40 mouse cellular contexts compared by ENCODE assay signal in genomic region chr11:70807630-70808029, GRCm38 (mm10). TPM values are rescaled to one million over a fixed set of nuclear protein-coding genes. Genes with fewer than 3 reads are reported as not detected.
"Had no signal": no experiment of that assay in that cellular context is flagged by ENCODE, and none has a peak within 500 bp of the region (broad histone marks: within the 10 kb centered on the region; RNA-seq: fewer than 3 reads in every experiment).

No protein-coding gene starts in this region.

- H3K4me3 ChIP-seq: heart, embryonic 10.5 days; heart, embryonic 12.5 days; heart, embryonic 13.5 days; heart, embryonic 15.5 days; hindbrain, embryonic 10.5 days; hindbrain, embryonic 12.5 days; hindbrain, embryonic 13.5 days; hindbrain, embryonic 15.5 days; intestine, embryonic 15.5 days; kidney, embryonic 15.5 days; layer of hippocampus, adult 2 months had no signal

- ATAC-seq: hindbrain, embryonic 16.5 days; hindbrain, postnatal 0 days; inflammation-experienced regulatory T-cells, adult 6 months; intestine, embryonic 15.5 days; intestine, embryonic 16.5 days; intestine, postnatal 0 days had no signal

- H3K36me3 ChIP-seq: heart, embryonic 10.5 days; heart, embryonic 12.5 days; heart, embryonic 13.5 days; heart, embryonic 15.5 days; hindbrain, embryonic 10.5 days; hindbrain, embryonic 12.5 days; hindbrain, embryonic 13.5 days; hindbrain, embryonic 15.5 days; intestine, embryonic 15.5 days; kidney, embryonic 15.5 days had no signal

- DNase-seq: heart, postnatal 10 days; heart, postnatal 14 days; heart, postnatal 36 days; heart, postnatal 4 days; kidney, adult 11 months; kidney, adult 18-20 months; kidney, adult 2 months; kidney, adult 8-10 months; kidney, adult 9 months; kidney, postnatal 10 days; kidney, postnatal 14 days; kidney, postnatal 25 days; kidney, postnatal 36 days; kidney, postnatal 4 days; layer of hippocampus, adult 9-11 months; layer of hippocampus, postnatal 36 days had no signal

- H3K9me3 ChIP-seq: heart, embryonic 10.5 days; heart, embryonic 12.5 days; heart, embryonic 13.5 days; heart, embryonic 15.5 days; hindbrain, embryonic 10.5 days; hindbrain, embryonic 12.5 days; hindbrain, embryonic 13.5 days; hindbrain, embryonic 15.5 days; intestine, embryonic 15.5 days; kidney, embryonic 15.5 days had no signal

- H3K9ac ChIP-seq: heart, embryonic 12.5 days; heart, embryonic 13.5 days; heart, embryonic 15.5 days; hindbrain, embryonic 12.5 days; hindbrain, embryonic 13.5 days; hindbrain, embryonic 14.5 days; hindbrain, embryonic 15.5 days; intestine, embryonic 15.5 days; kidney, embryonic 15.5 days had no signal

- H3K27me3 ChIP-seq: heart, embryonic 12.5 days; heart, embryonic 13.5 days; heart, embryonic 15.5 days; hindbrain, embryonic 12.5 days; hindbrain, embryonic 13.5 days; hindbrain, embryonic 15.5 days; intestine, embryonic 15.5 days; kidney, embryonic 15.5 days had no signal

- H3K27ac ChIP-seq: heart, embryonic 10.5 days; heart, embryonic 13.5 days; heart, embryonic 15.5 days; hindbrain, embryonic 10.5 days; hindbrain, embryonic 12.5 days; hindbrain, embryonic 13.5 days; hindbrain, embryonic 14.5 days; hindbrain, embryonic 15.5 days; hindbrain, postnatal 0 days; intestine, embryonic 15.5 days; kidney, embryonic 15.5 days; kidney, postnatal 0 days; layer of hippocampus, adult 2 months had no signal

- H3K4me2 ChIP-seq: heart, embryonic 11.5 days; heart, embryonic 12.5 days; heart, embryonic 13.5 days; heart, embryonic 15.5 days; hindbrain, embryonic 12.5 days; hindbrain, embryonic 13.5 days; hindbrain, embryonic 14.5 days; hindbrain, embryonic 15.5 days; intestine, embryonic 15.5 days; kidney, embryonic 15.5 days had no signal

- H3K4me1 ChIP-seq: heart, embryonic 13.5 days; hindbrain, embryonic 13.5 days; hindbrain, embryonic 15.5 days had no signal

RNA-seq across cellular contexts. Expression of gene Scimp, which starts 4.8 kb away (rescaled TPM):
- total RNA-seq: heart, postnatal 10 days; heart, postnatal 4 days; hindbrain, postnatal 0 days; layer of hippocampus, adult 18-20 months; layer of hippocampus, adult 2 months; layer of hippocampus, postnatal 10 days; layer of hippocampus, postnatal 14 days; layer of hippocampus, postnatal 25 days; layer of hippocampus, postnatal 36 days had no signal
- polyA plus RNA-seq: heart, embryonic 10.5 days; heart, embryonic 12.5 days; hindbrain, embryonic 10.5 days; hindbrain, embryonic 12.5 days; hindbrain, embryonic 14.5 days; hindbrain, embryonic 15.5 days; kidney, embryonic 14.5 days had no signal
